Mouse (Mus musculus) heart, embryonic 14.5 days (tissue): ENCODE results near the gene Wdr72. TPM values are rescaled to one million over a fixed set of nuclear protein-coding genes. Genes with fewer than 3 reads are reported as not detected.

Source experiments
- ATAC-seq: fragments of 200-750 bp; cut with Nextera tagmentation; 2 replicates; pipeline ENCODE4 v1.8.0; 2017; ENCODE audit warnings: low read depth, moderate TSS enrichment; ENCODE audit not compliant: insufficient number of reproducible peaks, insufficient read depth, low FRiP score
- H3K27ac ChIP-seq, 2 experiments: fragments of 200-500 bp in 1 of 2; fragments of 300-500 bp in 1 of 2; sonication (generic) in 1 of 2; replicated peaks in 1 of 2; 2 replicates each; pipeline ENCODE4 v1.5.1; 2012 to 2014; ENCODE audit warnings: low read depth in 2 of 2, low read length in 2 of 2, control low read depth in 1 of 2, mild to moderate bottlenecking in 1 of 2, mixed read lengths in 1 of 2; ENCODE audit not compliant: control insufficient read depth in 1 of 2, insufficient read depth in 1 of 2
- H3K27me3 ChIP-seq: fragments of 300-500 bp; sonication (generic); 2 replicates; pipeline ENCODE4 v1.6.1; 2014; ENCODE audit warnings: mild to moderate bottlenecking, low read length, control low read depth; ENCODE audit not compliant: control insufficient read depth, insufficient read depth
- H3K36me3 ChIP-seq: fragments of 300-500 bp; sonication (generic); 2 replicates; pipeline ENCODE4 v1.6.1; 2014; ENCODE audit warnings: mild to moderate bottlenecking, control low read depth, low read length, mixed read lengths; ENCODE audit not compliant: control insufficient read depth, insufficient read depth
- H3K4me1 ChIP-seq, 2 experiments: fragments of 200-500 bp in 1 of 2; fragments of 300-500 bp in 1 of 2; sonication (generic) in 1 of 2; 2 replicates each; pipeline ENCODE4 v1.6.1; 2012 to 2014; ENCODE audit warnings: low read length in 2 of 2, control low read depth in 1 of 2, mixed read lengths in 1 of 2; ENCODE audit not compliant: control insufficient read depth in 2 of 2, insufficient read depth in 2 of 2
- H3K4me2 ChIP-seq: fragments of 300-500 bp; sonication (generic); 2 replicates; pipeline ENCODE4 v1.6.1; 2014; ENCODE audit warnings: mild to moderate bottlenecking, low read length
- H3K4me3 ChIP-seq, 2 experiments: fragments of 200-500 bp in 1 of 2; fragments of 300-500 bp in 1 of 2; sonication (generic) in 1 of 2; 2 replicates each; pipeline ENCODE4 v1.5.1; 2012 to 2014; ENCODE audit warnings: low read length in 2 of 2, mild to moderate bottlenecking in 2 of 2, control low read depth in 1 of 2, low read depth in 1 of 2, moderate library complexity in 1 of 2; ENCODE audit not compliant: control insufficient read depth in 1 of 2, insufficient read depth in 1 of 2
- H3K9ac ChIP-seq: fragments of 300-500 bp; sonication (generic); 2 replicates; pipeline ENCODE4 v1.6.1; 2014; ENCODE audit warnings: mild to moderate bottlenecking, low read length
- H3K9me3 ChIP-seq: fragments of 300-500 bp; sonication (generic); 2 replicates; pipeline ENCODE4 v1.6.1; 2016; ENCODE audit warnings: low read length, control low read depth; ENCODE audit not compliant: control insufficient read depth
- WGBS: fragments of 180-500 bp; shearing (Covaris S2); extraction: QIAGEN DNeasy Blood & Tissue Kit; methylation state at CpG from one replicate; pipeline ENCODE4 v1.1.7; 2014; 5-methylcytosine and 5-hydroxymethylcytosine counted together
- polyA plus RNA-seq: library from polyadenylated mRNA; unstranded; fragments of >200 nt; fragmentation: Nextera tagmentation; extraction: Ambion mirVana; gene quantifications from 2 replicates; pipeline ENCODE4 v1.2.1, GENCODE M21; 2014

Wdr72 gene
- polyA plus RNA-seq, 1 experiment from 2014 or later: 2.3 TPM

DNA sequence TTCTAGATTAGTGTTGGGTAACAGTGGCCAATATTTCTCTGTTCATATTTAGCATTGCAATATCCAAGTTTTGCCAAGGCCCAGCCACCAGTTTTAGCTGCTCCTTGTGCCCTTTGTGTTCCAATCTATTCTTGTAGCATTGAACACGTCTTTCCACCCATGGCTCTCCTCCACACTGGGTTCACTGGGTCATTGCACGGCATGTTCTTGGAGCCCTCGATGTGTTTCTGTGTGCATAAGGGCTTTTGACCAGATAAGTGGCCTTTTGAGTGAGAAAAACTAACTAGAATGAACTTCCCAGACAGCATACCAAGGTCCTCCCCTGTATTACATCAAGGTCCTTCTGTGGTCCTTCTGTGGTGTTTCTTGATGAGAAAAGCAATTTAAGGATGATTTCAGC, 184.3 kb downstream of the Wdr72 start:
- Histone ChIP-seq H3K27ac (no peak overlapping the region), H3K36me3 (no peaks in the 10 kb centered on the region), H3K4me2 (no peak overlapping the region), H3K9me3 (no peaks in the 10 kb centered on the region), H3K4me1 (no peaks in the 10 kb centered on the region), H3K9ac (no peak overlapping the region), H3K27me3 (no peaks in the 10 kb centered on the region), H3K4me3 (no peak overlapping the region)
- WGBS: 68% methylated on average over 3 of the region's 3 CpGs
- no peak for ATAC-seq

DNA sequence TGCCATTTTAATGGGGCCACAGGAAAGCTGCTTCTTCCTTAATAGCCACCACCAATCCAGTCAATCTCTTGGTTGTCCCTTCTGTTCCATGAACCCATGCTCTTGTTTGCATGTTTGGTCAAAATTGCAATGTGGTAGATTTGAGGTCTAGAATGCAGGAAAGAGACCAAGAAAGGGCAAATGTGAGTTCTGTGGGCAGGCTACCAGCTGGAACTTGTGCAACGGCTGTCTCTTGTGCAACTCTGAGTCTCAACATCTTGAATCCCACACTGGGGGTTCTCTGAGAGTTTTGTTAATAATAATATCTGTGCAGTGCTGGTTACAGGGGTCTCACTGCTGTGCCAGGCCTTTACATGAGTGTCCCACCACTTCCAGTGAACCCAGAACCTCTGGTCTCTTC, 208.6 kb downstream of the Wdr72 start:
- Histone ChIP-seq H3K27ac (no peak overlapping the region), H3K27me3 (no peaks in the 10 kb centered on the region), H3K9me3 (no peaks in the 10 kb centered on the region), H3K4me1 (no peaks in the 10 kb centered on the region), H3K36me3 (no peaks in the 10 kb centered on the region), H3K9ac (no peak overlapping the region), H3K4me3 (no peak overlapping the region), H3K4me2 (no peak overlapping the region)
- no peak for ATAC-seq
- WGBS: 80% methylated on average over 1 of the region's 1 CpGs

DNA sequence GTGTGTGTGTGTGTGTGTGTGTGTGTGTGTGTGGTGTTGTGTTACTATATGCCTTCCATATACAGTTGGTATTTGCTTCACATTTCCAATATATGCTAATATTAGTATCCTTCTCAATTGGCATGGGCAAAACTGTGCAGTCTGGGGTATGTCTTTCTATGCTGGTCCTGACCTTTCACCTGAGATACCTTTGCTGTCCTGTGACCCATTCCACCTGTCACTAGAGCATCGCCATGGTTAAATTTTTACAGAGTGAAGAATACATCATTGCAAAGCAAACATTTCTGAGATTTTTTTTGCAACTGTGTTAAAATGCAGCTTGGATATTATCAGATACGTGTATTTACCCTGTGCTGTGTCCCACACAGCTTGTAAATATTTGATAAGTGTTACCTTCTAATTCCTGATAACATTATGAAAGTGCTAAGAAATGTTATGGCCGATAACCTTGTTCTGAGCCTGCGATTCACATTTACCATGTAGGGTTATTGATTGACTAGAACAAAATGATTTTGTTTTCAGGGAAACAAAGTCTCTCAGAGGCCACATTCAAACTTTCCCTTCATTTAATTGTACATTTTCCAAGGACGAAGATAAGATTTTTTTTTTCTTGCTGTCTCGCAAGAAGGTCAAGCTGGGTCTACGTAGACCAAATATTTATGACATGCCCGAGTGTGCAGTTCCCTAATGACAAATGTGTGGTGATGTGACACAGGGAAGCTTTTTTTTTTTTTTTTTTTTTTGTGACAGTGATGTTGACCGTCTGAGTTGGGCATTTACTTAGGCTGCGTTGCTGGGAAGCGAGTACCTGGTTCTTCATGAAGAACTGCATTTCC, 214.2 kb downstream of the Wdr72 start:
- H3K27ac ChIP-seq: no peak overlapping the region
- H3K4me3 ChIP-seq: no peak overlapping the region
- ATAC-seq: no peak
- WGBS: 72% methylated on average over 11 of the region's 11 CpGs
- no peaks in the 10 kb centered on the region for H3K36me3 ChIP-seq
- no peaks in the 10 kb centered on the region for H3K9me3 ChIP-seq
- no peaks in the 10 kb centered on the region for H3K27me3 ChIP-seq
- H3K4me2 ChIP-seq: no peak overlapping the region
- no peaks in the 10 kb centered on the region for H3K4me1 ChIP-seq
- no peak overlapping the region for H3K9ac ChIP-seq

DNA sequence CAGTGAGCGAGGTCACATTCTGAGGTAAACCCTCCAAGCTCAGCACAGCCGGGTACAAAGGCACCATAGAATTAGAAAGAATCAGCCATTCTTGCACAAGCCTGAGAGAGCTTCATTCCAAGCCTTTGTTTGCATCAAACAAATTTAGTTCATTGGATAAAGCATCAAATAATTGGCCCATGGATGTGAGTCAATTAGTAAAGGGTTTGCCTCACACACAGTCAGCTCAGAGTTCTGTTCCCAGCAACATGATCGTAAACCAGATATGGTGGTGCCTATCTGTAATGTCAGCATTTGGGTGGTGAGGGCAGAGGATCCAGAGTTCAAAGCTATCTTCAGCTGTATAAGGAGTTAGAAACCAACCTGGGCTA, 214.8 kb downstream of the Wdr72 start:
- Histone ChIP-seq H3K4me2 (no peak overlapping the region), H3K9me3 (no peaks in the 10 kb centered on the region), H3K9ac (no peak overlapping the region), H3K4me1 (no peaks in the 10 kb centered on the region), H3K27ac (no peak overlapping the region), H3K27me3 (no peaks in the 10 kb centered on the region), H3K4me3 (no peak overlapping the region), H3K36me3 (no peaks in the 10 kb centered on the region)
- 80% methylated on average over 3 of the region's 3 CpGs for WGBS
- ATAC-seq: no peak

DNA sequence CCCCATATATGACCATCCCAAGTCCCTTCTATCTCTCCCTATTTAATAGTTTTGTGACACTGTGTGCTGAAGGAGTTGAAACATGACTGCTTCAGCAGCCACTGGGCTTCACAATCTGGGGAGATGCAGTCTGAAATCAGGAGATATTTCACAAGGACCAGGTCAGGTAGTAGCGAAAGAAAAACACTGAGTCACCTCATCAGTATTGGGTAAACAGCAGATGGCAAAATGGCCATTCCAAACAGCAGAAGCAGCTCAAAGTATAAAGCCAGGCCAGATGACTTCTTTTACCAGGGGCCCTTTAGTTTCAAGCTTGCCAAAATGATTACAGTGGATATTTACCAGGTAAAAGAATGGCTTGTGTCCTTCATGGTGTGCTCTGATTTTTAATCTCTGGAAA, 215.8 kb downstream of the Wdr72 start:
- Histone ChIP-seq H3K4me3 (no peak overlapping the region), H3K27me3 (no peaks in the 10 kb centered on the region), H3K9ac (no peak overlapping the region), H3K9me3 (no peaks in the 10 kb centered on the region), H3K27ac (no peak overlapping the region), H3K36me3 (no peaks in the 10 kb centered on the region), H3K4me1 (no peaks in the 10 kb centered on the region), H3K4me2 (no peak overlapping the region)
- no peak for ATAC-seq
- WGBS: 90% methylated on average over 1 of the region's 1 CpGs

DNA sequence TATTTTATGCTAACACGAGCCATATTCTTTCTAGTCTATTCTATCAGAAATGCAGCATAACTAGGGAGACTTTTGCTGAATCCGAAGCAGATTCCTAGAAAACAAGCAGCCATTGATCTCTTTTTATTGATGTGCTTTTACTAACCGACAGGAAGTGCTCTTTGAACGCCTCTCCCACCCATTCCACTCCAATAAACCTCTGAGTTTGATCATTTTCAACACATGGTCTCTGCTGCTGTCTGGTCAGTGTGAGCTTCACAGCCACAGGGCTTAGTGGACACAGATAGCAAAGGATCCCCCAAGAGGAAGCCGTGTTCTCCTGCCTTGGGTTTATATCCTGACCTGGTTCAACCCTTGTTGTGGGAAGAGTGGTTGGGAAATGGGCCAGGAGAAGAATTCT, 218.7 kb downstream of the Wdr72 start:
- Histone ChIP-seq H3K4me2 (no peak overlapping the region), H3K4me1 (no peaks in the 10 kb centered on the region), H3K4me3 (no peak overlapping the region), H3K36me3 (no peaks in the 10 kb centered on the region), H3K9ac (no peak overlapping the region), H3K27me3 (no peaks in the 10 kb centered on the region), H3K27ac (no peak overlapping the region), H3K9me3 (no peaks in the 10 kb centered on the region)
- no peak for ATAC-seq
- 72% methylated on average over 5 of the region's 5 CpGs for WGBS

DNA sequence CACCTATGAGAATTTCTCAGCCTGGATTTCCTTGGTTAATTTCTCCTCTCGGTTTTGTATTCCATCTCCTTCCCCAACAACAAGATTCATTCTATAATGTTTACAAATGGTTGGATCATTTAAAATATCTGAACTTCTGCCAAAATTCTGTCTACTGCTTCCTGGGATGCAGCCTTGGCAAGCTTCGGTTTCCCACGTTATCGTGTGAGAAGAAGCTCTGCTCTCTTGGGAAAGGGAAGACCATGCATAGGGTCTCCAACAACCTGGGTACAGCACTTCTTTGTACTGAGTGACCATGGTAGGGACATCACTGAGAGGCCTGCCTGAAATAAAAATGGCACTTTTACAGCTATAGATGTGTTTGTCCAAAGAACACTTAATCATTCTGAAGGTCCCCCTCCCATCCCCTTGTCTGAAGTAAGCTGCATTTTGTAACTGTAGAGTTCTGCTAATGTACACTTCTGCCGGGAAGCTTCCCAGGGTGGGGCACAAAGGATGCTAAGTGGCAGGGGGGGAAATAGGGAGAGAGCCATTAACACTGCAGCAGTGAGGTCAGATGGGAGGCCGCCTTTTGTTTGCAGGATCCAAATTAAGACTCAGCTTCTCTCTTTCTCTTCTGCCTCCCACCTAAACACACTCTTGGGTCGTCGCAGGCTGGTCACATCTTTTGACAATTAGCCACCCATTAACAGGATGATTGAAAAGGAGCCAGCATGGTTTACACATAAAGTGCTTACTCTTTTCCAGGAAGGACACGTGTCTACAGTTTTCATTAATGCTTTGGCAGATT, 220.7 kb downstream of the Wdr72 start:
- WGBS: 56% methylated on average over 9 of the region's 9 CpGs

More for the DNA sequence above, 220.7 kb downstream of the Wdr72 start:
- ATAC-seq: no peak
- H3K27me3 ChIP-seq: no peaks in the 10 kb centered on the region
- no peaks in the 10 kb centered on the region for H3K36me3 ChIP-seq
- H3K4me3 ChIP-seq: no peak overlapping the region
- no peak overlapping the region for H3K4me2 ChIP-seq
- H3K27ac ChIP-seq: no peak overlapping the region
- no peaks in the 10 kb centered on the region for H3K9me3 ChIP-seq
- H3K9ac ChIP-seq: no peak overlapping the region
- H3K4me1 ChIP-seq: no peaks in the 10 kb centered on the region
